Mouse (Mus musculus): ENCODE data around the gene Mdk.

GRCm38 (mm10) chr2:91897968-91898367 is 34.1 kb downstream of the Mdk start:
- TF ChIP-seq CTCF (conservative IDR thresholded peaks at IDR 0.05; ENCODE audit: low read length): no peak
- TF ChIP-seq NANOG (IDR thresholded peaks at IDR 0.05; ENCODE audit: borderline replicate concordance, low read length): no peak
- TF ChIP-seq POU5F1 (IDR thresholded peaks at IDR 0.05; ENCODE audit: borderline replicate concordance, low read length): no peak

Data from E14TG2a.4 (cell line).